19 mouse cellular contexts compared by ENCODE assay signal in genomic region chr10:40716296-40716695, GRCm38 (mm10). TPM values are rescaled to one million over a fixed set of nuclear protein-coding genes. Genes with fewer than 3 reads are reported as not detected.
DNase-seq lines count a peak whose midpoint lies in the region; ATAC-seq and TF ChIP-seq lines count a peak whose summit lies in the region.
"Had no signal": no experiment of that assay in that cellular context is flagged by ENCODE, and none has a peak within 500 bp of the region (broad histone marks: within the 10 kb centered on the region; RNA-seq: fewer than 3 reads in every experiment).

No protein-coding gene starts in this region.

- ATAC-seq in heart, embryonic 12.5 days (ENCODE audit: insufficient number of reproducible peaks, low FRiP score), result no peak
- no peak for ATAC-seq in liver, embryonic 11.5 days (replicated peaks; ENCODE audit: low FRiP score)
- no peak for ATAC-seq in liver, embryonic 12.5 days
- ATAC-seq in embryonic facial prominence, embryonic 12.5 days (ENCODE audit: insufficient number of reproducible peaks, insufficient read depth, low FRiP score, low TSS enrichment), result no peak
- ATAC-seq: forebrain, embryonic 14.5 days; midbrain, embryonic 13.5 days had no signal

- H3K36me3 ChIP-seq in heart, embryonic 12.5 days, result no peaks in the 10 kb centered on the region
- no peaks in the 10 kb centered on the region for H3K36me3 ChIP-seq in liver, embryonic 11.5 days (ENCODE audit: control insufficient read depth, insufficient read depth, low read length)
- no peaks in the 10 kb centered on the region for H3K36me3 ChIP-seq in liver, embryonic 12.5 days
- no peaks in the 10 kb centered on the region for H3K36me3 ChIP-seq in embryonic facial prominence, embryonic 12.5 days
- H3K36me3 ChIP-seq: hindbrain, embryonic 12.5 days; limb, embryonic 15.5 days; midbrain, embryonic 13.5 days; neural tube, embryonic 13.5 days had no signal

- no peak for DNase-seq in heart, adult 8-10 months (ENCODE audit: low spot score)
- peak; percentile 22 for DNase-seq in liver, embryonic 11.5 days (ENCODE audit: low spot score)
- DNase-seq in cerebellum, postnatal 25 days, result no peak
- DNase-seq: cerebellum, adult 11-12 months; cerebellum, postnatal 14 days; kidney, adult 18-20 months; lung, postnatal 10 days had no signal

- no peak for TF ChIP-seq POLR2A in cortical plate, adult 2 months (IDR thresholded peaks at IDR 0.05; ENCODE audit: extremely low read depth, insufficient read depth, low read length)

- H3K9me3 ChIP-seq in heart, embryonic 12.5 days (replicated peaks), result no peaks in the 10 kb centered on the region
- no peaks in the 10 kb centered on the region for H3K9me3 ChIP-seq in liver, embryonic 11.5 days (ENCODE audit: control insufficient read depth, low read length)
- no peaks in the 10 kb centered on the region for H3K9me3 ChIP-seq in liver, embryonic 12.5 days (replicated peaks)
- H3K9me3 ChIP-seq in embryonic facial prominence, embryonic 12.5 days, result no peaks in the 10 kb centered on the region
- H3K9me3 ChIP-seq: hindbrain, embryonic 12.5 days; limb, embryonic 15.5 days; midbrain, embryonic 13.5 days; neural tube, embryonic 13.5 days had no signal

- H3K4me1 ChIP-seq in heart, embryonic 12.5 days (replicated peaks), result peaks cover 9% of the 10 kb centered on the region
- H3K4me1 ChIP-seq in liver, embryonic 11.5 days (replicated peaks; ENCODE audit: control insufficient read depth, insufficient read depth, low read length), result peaks cover 5% of the 10 kb centered on the region; the same call in 1 of the 2 replicates
- peaks cover 3% of the 10 kb centered on the region for H3K4me1 ChIP-seq in liver, embryonic 12.5 days
- H3K4me1 ChIP-seq in cortical plate, adult 2 months (ENCODE audit: control insufficient read depth, insufficient read depth, low read length), result peaks cover 2% of the 10 kb centered on the region
- peaks cover 7% of the 10 kb centered on the region for H3K4me1 ChIP-seq in embryonic facial prominence, embryonic 12.5 days
- H3K4me1 ChIP-seq: midbrain, embryonic 13.5 days had no signal

- 52% methylated on average over 8 of the region's 8 CpGs for WGBS in heart, embryonic 12.5 days
- WGBS in liver, embryonic 11.5 days, result 73% methylated on average over 8 of the region's 8 CpGs
- WGBS in liver, embryonic 12.5 days (ENCODE audit: insufficient replicate concordance), result 67% methylated on average over 8 of the region's 8 CpGs
- WGBS in embryonic facial prominence, embryonic 12.5 days, result 71% methylated on average over 8 of the region's 8 CpGs

- no peak overlapping the region for H3K4me2 ChIP-seq in heart, embryonic 12.5 days
- no peak overlapping the region for H3K4me2 ChIP-seq in liver, embryonic 11.5 days
- H3K4me2 ChIP-seq in liver, embryonic 12.5 days, result no peak overlapping the region
- H3K4me2 ChIP-seq in embryonic facial prominence, embryonic 12.5 days (replicated peaks), result no peak overlapping the region
- H3K4me2 ChIP-seq: hindbrain, embryonic 12.5 days; limb, embryonic 15.5 days; midbrain, embryonic 13.5 days; neural tube, embryonic 13.5 days had no signal

- H3K4me3 ChIP-seq in heart, embryonic 12.5 days, result no peak overlapping the region
- no peak overlapping the region for H3K4me3 ChIP-seq in liver, embryonic 11.5 days (ENCODE audit: low read depth, low read length)
- H3K4me3 ChIP-seq in liver, embryonic 12.5 days, result no peak overlapping the region
- no peak overlapping the region for H3K4me3 ChIP-seq in cortical plate, adult 2 months (ENCODE audit: insufficient read depth, low read length)
- H3K4me3 ChIP-seq in embryonic facial prominence, embryonic 12.5 days, result no peak overlapping the region
- H3K4me3 ChIP-seq: erythroblast, embryonic 14.5 days; hindbrain, embryonic 12.5 days; limb, embryonic 15.5 days; midbrain, embryonic 13.5 days; neural tube, embryonic 13.5 days had no signal

- H3K9ac ChIP-seq in heart, embryonic 12.5 days, result no peak overlapping the region
- no peak overlapping the region for H3K9ac ChIP-seq in liver, embryonic 11.5 days (ENCODE audit: low read depth, low read length)
- no peak overlapping the region for H3K9ac ChIP-seq in liver, embryonic 12.5 days
- H3K9ac ChIP-seq in embryonic facial prominence, embryonic 12.5 days, result no peak overlapping the region
- H3K9ac ChIP-seq: hindbrain, embryonic 12.5 days; limb, embryonic 15.5 days; midbrain, embryonic 13.5 days; neural tube, embryonic 13.5 days had no signal

- no peak for TF ChIP-seq CTCF in cortical plate, adult 2 months (IDR thresholded peaks at IDR 0.05; ENCODE audit: extremely low read depth, insufficient read depth, low read length)

- peak overlapping the region; percentile 25 for H3K27ac ChIP-seq in heart, embryonic 12.5 days (ENCODE audit: poor library complexity, severe bottlenecking)
- H3K27ac ChIP-seq in liver, embryonic 11.5 days (ENCODE audit: low read depth, low read length), result no peak overlapping the region
- no peak overlapping the region for H3K27ac ChIP-seq in liver, embryonic 12.5 days
- H3K27ac ChIP-seq in cortical plate, adult 2 months (ENCODE audit: insufficient read depth, low read length), result peak overlapping the region; percentile 16; the same call in 1 of the 2 replicates
- H3K27ac ChIP-seq in embryonic facial prominence, embryonic 12.5 days, result 0 out of 2 replicates have a peak overlapping the region, but pooled peaks have one; percentile 30
- H3K27ac ChIP-seq: hindbrain, embryonic 12.5 days; kidney, postnatal 0 days; limb, embryonic 15.5 days; midbrain, embryonic 13.5 days; neural tube, embryonic 13.5 days had no signal

- no peaks in the 10 kb centered on the region for H3K27me3 ChIP-seq in heart, embryonic 12.5 days (replicated peaks)
- H3K27me3 ChIP-seq in liver, embryonic 11.5 days (replicated peaks; ENCODE audit: control insufficient read depth, insufficient read depth, low read length), result no peaks in the 10 kb centered on the region
- 0 out of 2 replicates have a peak, but pooled peaks cover 6% of the 10 kb centered on the region for H3K27me3 ChIP-seq in liver, embryonic 12.5 days (replicated peaks)
- H3K27me3 ChIP-seq in embryonic facial prominence, embryonic 12.5 days, result no peaks in the 10 kb centered on the region
- H3K27me3 ChIP-seq: hindbrain, embryonic 12.5 days; limb, embryonic 15.5 days; midbrain, embryonic 13.5 days; neural tube, embryonic 13.5 days had no signal

RNA-seq across cellular contexts. Expression of gene Mettl24, which starts 33.2 kb away (rescaled TPM):
- polyA plus RNA-seq in heart, embryonic 12.5 days (2016; fragmentation: Nextera tagmentation; extraction: Ambion mirVana), result 2.5 and 3.0 TPM in 2 replicates
- total RNA-seq in heart, adult 8-10 months (2022), result 1 to 10 TPM in 3 of 4 experiments, under 1 TPM in 1; 0.90 to 2.4 (median 1.5) TPM
- polyA plus RNA-seq in liver, embryonic 11.5 days (2014; fragmentation: Nextera tagmentation; extraction: Ambion mirVana), result 1.1 and 1.7 TPM in 2 replicates
- 0.72 and 0.87 TPM in 2 replicates for polyA plus RNA-seq in liver, embryonic 12.5 days (2016; fragmentation: Nextera tagmentation; extraction: Ambion mirVana)
- 1.4 and 1.6 TPM in 2 replicates for polyA plus RNA-seq in cortical plate, adult 2 months (2012; rRNA removed)
- 0.96 and 1.1 TPM in 2 replicates for polyA plus RNA-seq in embryonic facial prominence, embryonic 12.5 days (2016; fragmentation: Nextera tagmentation; extraction: Ambion mirVana)
- total RNA-seq: megakaryocyte progenitor cell, adult 5-6 weeks had no signal
- polyA plus RNA-seq: erythroblast, embryonic 14.5 days had no signal

Comparison
In these comparisons a context has a peak if more than half of its experiments do, and no peak if none do; other contexts are left out.
1. H3K27ac ChIP-seq: peak in heart, embryonic 12.5 days (single experiment), cortical plate, adult 2 months (single experiment) and embryonic facial prominence, embryonic 12.5 days (single experiment); none in liver, embryonic 11.5 days (single experiment) and liver, embryonic 12.5 days (single experiment).